Mouse (Mus musculus): ENCODE data around the gene Gm10964. TPM values are rescaled to one million over a fixed set of nuclear protein-coding genes. Genes with fewer than 3 reads are reported as not detected.

Gm10964 gene
- polyA plus RNA-seq, 1 experiment from 2014 or later, result not detected

DNA sequence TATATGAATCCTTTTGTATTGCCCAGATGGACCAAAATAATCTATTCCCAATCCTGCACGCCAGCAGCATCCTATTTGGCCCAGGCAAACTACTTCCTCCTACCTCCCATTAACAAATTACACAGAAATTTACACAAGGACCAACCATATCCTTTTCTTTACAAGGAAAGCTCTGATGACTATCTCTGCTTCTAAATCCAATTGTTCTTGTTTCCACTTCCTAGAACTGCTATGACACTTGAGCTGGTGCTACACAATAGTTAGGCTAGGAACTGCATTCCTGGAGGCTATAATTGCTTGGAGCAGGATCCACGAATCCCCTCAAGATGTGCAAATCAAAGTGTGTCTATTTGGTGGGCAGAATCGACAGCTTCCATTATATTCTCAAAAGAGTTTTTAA is 27.6 kb downstream of the Gm10964 start:
- ATAC-seq (ENCODE audit: low FRiP score) (no peak), DNase-seq (ENCODE audit: low spot score, missing footprints) (no peak)
- WGBS, result 75% methylated on average over 3 of the region's 3 CpGs

GRCm38 (mm10) chr3:103771531-103772130 is 32.5 kb downstream of the Gm10964 start:
- DNase-seq (ENCODE audit: low spot score, missing footprints), result no peak
- H3K36me3 ChIP-seq (ENCODE audit: control insufficient read depth, insufficient read depth, low read length), result peaks cover 2% of the 10 kb centered on the region; the same call in 1 of the 2 replicates
- no peak overlapping the region for H3K27ac ChIP-seq (ENCODE audit: low read depth, low read length)
- H3K9me3 ChIP-seq (ENCODE audit: control insufficient read depth, low read length), result no peaks in the 10 kb centered on the region
- no peak for ATAC-seq (ENCODE audit: low FRiP score)
- H3K4me3 ChIP-seq (ENCODE audit: low read depth, low read length), result no peak overlapping the region
- H3K9ac ChIP-seq (ENCODE audit: low read length), result no peak overlapping the region
- no peaks in the 10 kb centered on the region for H3K4me1 ChIP-seq (ENCODE audit: control insufficient read depth, insufficient read depth, low read length)
- H3K27me3 ChIP-seq (ENCODE audit: control insufficient read depth, insufficient read depth, low read length), result no peaks in the 10 kb centered on the region
- WGBS, result 83% methylated on average over 9 of the region's 9 CpGs
- no peak overlapping the region for H3K4me2 ChIP-seq

More for the DNA sequence above, 27.6 kb downstream of the Gm10964 start:
- peaks cover 2% of the 10 kb centered on the region; the same call in 1 of the 2 replicates for H3K36me3 ChIP-seq (ENCODE audit: control insufficient read depth, insufficient read depth, low read length)
- H3K27ac ChIP-seq (ENCODE audit: low read depth, low read length), result no peak overlapping the region
- H3K4me1 ChIP-seq (ENCODE audit: control insufficient read depth, insufficient read depth, low read length), result no peaks in the 10 kb centered on the region
- no peak overlapping the region for H3K9ac ChIP-seq (ENCODE audit: low read length)
- H3K27me3 ChIP-seq (ENCODE audit: control insufficient read depth, insufficient read depth, low read length), result no peaks in the 10 kb centered on the region
- no peaks in the 10 kb centered on the region for H3K9me3 ChIP-seq (ENCODE audit: control insufficient read depth, low read length)
- no peak overlapping the region for H3K4me2 ChIP-seq
- no peak overlapping the region for H3K4me3 ChIP-seq (ENCODE audit: low read depth, low read length)

DNA sequence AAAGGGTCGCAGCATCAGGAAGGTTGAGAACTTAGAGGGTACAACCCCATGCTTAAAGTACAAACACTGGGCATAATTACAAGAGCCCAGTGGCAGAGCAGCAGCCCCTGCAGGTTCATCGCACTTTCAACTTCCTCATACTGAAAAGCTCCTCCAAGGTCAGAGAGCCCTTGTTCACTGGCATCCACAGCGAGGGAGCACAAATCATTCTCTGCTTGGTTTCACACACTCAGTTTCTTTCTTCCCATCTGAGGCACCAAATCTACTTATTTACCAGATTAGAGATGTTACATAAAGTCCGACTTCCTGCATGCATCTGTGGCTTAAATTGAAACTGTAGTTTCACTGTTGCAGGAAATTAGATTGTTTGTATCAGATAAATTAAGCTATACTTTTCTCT is 33.7 kb downstream of the Gm10964 start:
- Histone ChIP-seq H3K27me3 (ENCODE audit: control insufficient read depth, insufficient read depth, low read length) (no peaks in the 10 kb centered on the region), H3K4me1 (ENCODE audit: control insufficient read depth, insufficient read depth, low read length) (no peaks in the 10 kb centered on the region), H3K4me2 (no peak overlapping the region), H3K27ac (ENCODE audit: low read depth, low read length) (no peak overlapping the region), H3K9ac (ENCODE audit: low read length) (no peak overlapping the region), H3K36me3 (ENCODE audit: control insufficient read depth, insufficient read depth, low read length) (peaks cover 3% of the 10 kb centered on the region; the same call in 1 of the 2 replicates), H3K4me3 (ENCODE audit: low read depth, low read length) (no peak overlapping the region), H3K9me3 (ENCODE audit: control insufficient read depth, low read length) (no peaks in the 10 kb centered on the region)
- no peak for DNase-seq (ENCODE audit: low spot score, missing footprints)
- 83% methylated on average over 4 of the region's 4 CpGs for WGBS
- ATAC-seq (ENCODE audit: low FRiP score), result no peak

- peaks cover 2% of the 10 kb centered on the region; the same call in 1 of the 2 replicates for H3K36me3 ChIP-seq (ENCODE audit: control insufficient read depth, insufficient read depth, low read length)
- H3K4me2 ChIP-seq, result no peak overlapping the region
- ATAC-seq (ENCODE audit: low FRiP score) (no peak), DNase-seq (ENCODE audit: low spot score, missing footprints) (no peak)
- no peak overlapping the region for H3K4me3 ChIP-seq (ENCODE audit: low read depth, low read length)
- WGBS, result 80% methylated on average over 3 of the region's 3 CpGs
- no peak overlapping the region for H3K9ac ChIP-seq (ENCODE audit: low read length)
- no peaks in the 10 kb centered on the region for H3K4me1 ChIP-seq (ENCODE audit: control insufficient read depth, insufficient read depth, low read length)
- no peak overlapping the region for H3K27ac ChIP-seq (ENCODE audit: low read depth, low read length)
- H3K27me3 ChIP-seq (ENCODE audit: control insufficient read depth, insufficient read depth, low read length), result no peaks in the 10 kb centered on the region
- H3K9me3 ChIP-seq (ENCODE audit: control insufficient read depth, low read length), result no peaks in the 10 kb centered on the region
Measured at GRCm38 (mm10) chr3:103773508-103773907, 34.3 kb downstream of the Gm10964 start.

GRCm38 (mm10) chr3:103774009-103774408 is 34.8 kb downstream of the Gm10964 start:
- Histone ChIP-seq H3K9me3 (ENCODE audit: control insufficient read depth, low read length) (no peaks in the 10 kb centered on the region), H3K9ac (ENCODE audit: low read length) (no peak overlapping the region), H3K27ac (ENCODE audit: low read depth, low read length) (no peak overlapping the region), H3K4me2 (no peak overlapping the region), H3K36me3 (ENCODE audit: control insufficient read depth, insufficient read depth, low read length) (peaks cover 2% of the 10 kb centered on the region; the same call in 1 of the 2 replicates), H3K4me1 (ENCODE audit: control insufficient read depth, insufficient read depth, low read length) (no peaks in the 10 kb centered on the region), H3K27me3 (ENCODE audit: control insufficient read depth, insufficient read depth, low read length) (no peaks in the 10 kb centered on the region), H3K4me3 (ENCODE audit: low read depth, low read length) (no peak overlapping the region)
- ATAC-seq (ENCODE audit: low FRiP score) (no peak), DNase-seq (ENCODE audit: low spot score, missing footprints) (no peak)
- WGBS, result 90% methylated on average over 15 of the region's 15 CpGs

GRCm38 (mm10) chr3:103777940-103778339 is 38.8 kb downstream of the Gm10964 start:
- Histone ChIP-seq H3K9ac (ENCODE audit: low read length) (no peak overlapping the region), H3K4me2 (no peak overlapping the region), H3K4me1 (ENCODE audit: control insufficient read depth, insufficient read depth, low read length) (no peaks in the 10 kb centered on the region), H3K4me3 (ENCODE audit: low read depth, low read length) (no peak overlapping the region), H3K36me3 (ENCODE audit: control insufficient read depth, insufficient read depth, low read length) (peaks cover 2% of the 10 kb centered on the region; the same call in 1 of the 2 replicates), H3K27me3 (ENCODE audit: control insufficient read depth, insufficient read depth, low read length) (no peaks in the 10 kb centered on the region), H3K9me3 (ENCODE audit: control insufficient read depth, low read length) (no peaks in the 10 kb centered on the region), H3K27ac (ENCODE audit: low read depth, low read length) (no peak overlapping the region)
- WGBS, result 91% methylated on average over 11 of the region's 11 CpGs
- no peak for DNase-seq (ENCODE audit: low spot score, missing footprints)
- ATAC-seq (ENCODE audit: low FRiP score), result no peak

GRCm38 (mm10) chr3:103778660-103779059 is 39.5 kb downstream of the Gm10964 start:
- Histone ChIP-seq H3K9me3 (ENCODE audit: control insufficient read depth, low read length) (no peaks in the 10 kb centered on the region), H3K9ac (ENCODE audit: low read length) (no peak overlapping the region), H3K4me2 (no peak overlapping the region), H3K4me3 (ENCODE audit: low read depth, low read length) (no peak overlapping the region), H3K27me3 (ENCODE audit: control insufficient read depth, insufficient read depth, low read length) (no peaks in the 10 kb centered on the region), H3K36me3 (ENCODE audit: control insufficient read depth, insufficient read depth, low read length) (peaks cover 2% of the 10 kb centered on the region; the same call in 1 of the 2 replicates), H3K27ac (ENCODE audit: low read depth, low read length) (no peak overlapping the region), H3K4me1 (ENCODE audit: control insufficient read depth, insufficient read depth, low read length) (no peaks in the 10 kb centered on the region)
- no peak for ATAC-seq (ENCODE audit: low FRiP score)
- no peak for DNase-seq (ENCODE audit: low spot score, missing footprints)
- WGBS, result 88% methylated on average over 6 of the region's 6 CpGs

DNA sequence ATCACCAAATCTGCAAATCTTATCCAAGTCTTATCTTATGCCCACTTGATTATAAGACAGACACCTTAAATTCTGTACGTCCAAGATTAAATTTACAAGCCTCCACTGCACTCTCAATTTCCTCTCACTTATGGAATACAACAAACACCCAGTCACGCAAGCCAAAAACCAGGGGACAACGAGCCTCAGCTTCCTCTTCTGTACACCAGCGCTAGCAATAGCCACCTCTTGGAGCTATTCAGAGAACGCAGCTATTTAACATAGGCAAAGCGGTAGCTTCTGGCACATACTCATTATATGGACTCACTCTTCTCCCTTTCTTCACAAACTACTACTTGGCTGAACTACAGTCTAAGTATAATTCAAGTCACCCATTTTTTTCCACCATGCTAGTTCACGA is 40.0 kb downstream of the Gm10964 start:
- H3K36me3 ChIP-seq (ENCODE audit: control insufficient read depth, insufficient read depth, low read length), result peaks cover 2% of the 10 kb centered on the region; the same call in 1 of the 2 replicates
- no peak overlapping the region for H3K27ac ChIP-seq (ENCODE audit: low read depth, low read length)

DNA sequence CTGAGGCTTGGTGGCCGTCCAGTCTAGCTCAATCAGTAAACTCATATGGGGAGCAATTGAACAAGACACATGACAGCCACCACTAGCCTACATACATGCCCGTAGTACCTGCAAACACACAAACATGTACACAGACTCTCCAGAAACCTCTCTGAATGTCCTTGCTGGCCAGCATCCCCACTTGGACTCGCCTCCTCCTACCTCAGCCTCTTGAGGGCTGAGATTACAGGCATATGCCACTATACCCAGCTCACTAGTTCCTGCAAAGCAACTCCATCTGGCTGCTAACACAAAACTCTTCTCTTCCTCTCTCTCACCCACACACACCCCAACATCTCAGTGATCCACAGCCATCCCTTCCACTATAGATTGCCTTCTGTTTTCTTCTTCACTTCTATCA is 41.1 kb downstream of the Gm10964 start:
- H3K36me3 ChIP-seq (ENCODE audit: control insufficient read depth, insufficient read depth, low read length), result peaks cover 2% of the 10 kb centered on the region; the same call in 1 of the 2 replicates

More for the DNA sequence above, 40.0 kb downstream of the Gm10964 start:
- H3K4me3 ChIP-seq (ENCODE audit: low read depth, low read length), result no peak overlapping the region
- H3K27me3 ChIP-seq (ENCODE audit: control insufficient read depth, insufficient read depth, low read length), result no peaks in the 10 kb centered on the region
- no peaks in the 10 kb centered on the region for H3K9me3 ChIP-seq (ENCODE audit: control insufficient read depth, low read length)
- no peaks in the 10 kb centered on the region for H3K4me1 ChIP-seq (ENCODE audit: control insufficient read depth, insufficient read depth, low read length)
- no peak for ATAC-seq (ENCODE audit: low FRiP score)
- H3K4me2 ChIP-seq, result no peak overlapping the region
- DNase-seq (ENCODE audit: low spot score, missing footprints), result no peak
- no peak overlapping the region for H3K9ac ChIP-seq (ENCODE audit: low read length)
- 86% methylated on average over 7 of the region's 7 CpGs for WGBS

More for the DNA sequence above, 41.1 kb downstream of the Gm10964 start:
- Histone ChIP-seq H3K27me3 (ENCODE audit: control insufficient read depth, insufficient read depth, low read length) (no peaks in the 10 kb centered on the region), H3K9ac (ENCODE audit: low read length) (no peak overlapping the region), H3K27ac (ENCODE audit: low read depth, low read length) (no peak overlapping the region), H3K9me3 (ENCODE audit: control insufficient read depth, low read length) (no peaks in the 10 kb centered on the region), H3K4me2 (no peak overlapping the region), H3K4me3 (ENCODE audit: low read depth, low read length) (no peak overlapping the region), H3K4me1 (ENCODE audit: control insufficient read depth, insufficient read depth, low read length) (no peaks in the 10 kb centered on the region)
- WGBS, result 84% methylated on average over 3 of the region's 3 CpGs
- ATAC-seq (ENCODE audit: low FRiP score), result no peak
- DNase-seq (ENCODE audit: low spot score, missing footprints), result no peak

Data from midbrain, embryonic 11.5 days (tissue).